Mouse (Mus musculus): ENCODE measurements around the gene Nfkbiz. TPM values are rescaled to one million over a fixed set of nuclear protein-coding genes. Genes with fewer than 3 reads are reported as not detected.

Gene Nfkbiz
- polyA plus RNA-seq, 1 experiment from 2014 or later, result 7.8 TPM

GRCm38 (mm10) chr16:55819186-55819861, 19.4 kb downstream of the Nfkbiz start:
- peak overlapping the region; percentile 94 for H3K27ac ChIP-seq (ENCODE audit: low read depth, low read length)
- peak overlapping the region; percentile 93 for H3K9ac ChIP-seq (ENCODE audit: low read depth, low read length)
- H3K4me1 ChIP-seq (replicated peaks; ENCODE audit: control insufficient read depth, insufficient read depth, low read length), result no peaks in the 10 kb centered on the region
- peak overlapping the region; percentile 71 for H3K4me2 ChIP-seq (replicated peaks; ENCODE audit: low read depth)
- H3K27me3 ChIP-seq (replicated peaks; ENCODE audit: control insufficient read depth, insufficient read depth, low read length), result no peaks in the 10 kb centered on the region
- H3K36me3 ChIP-seq (ENCODE audit: control insufficient read depth, insufficient read depth), result peaks cover 29% of the 10 kb centered on the region
- H3K4me3 ChIP-seq (ENCODE audit: low read depth, low read length), result peak overlapping the region; percentile 98
- WGBS, result 13% methylated on average over 15 of the region's 15 CpGs
- TF ChIP-seq CTCF (IDR thresholded peaks at IDR 0.05; ENCODE audit: low read depth), result no peak
- no peak for ATAC-seq
- H3K9me3 ChIP-seq (ENCODE audit: control insufficient read depth), result no peaks in the 10 kb centered on the region

GRCm38 (mm10) chr16:55817717-55818515, 20.8 kb downstream of the Nfkbiz start:
- 0 out of 2 replicates have a peak overlapping the region, but pooled peaks have one; percentile 23 for H3K27ac ChIP-seq (ENCODE audit: low read depth, low read length)
- H3K9ac ChIP-seq (ENCODE audit: low read depth, low read length), result no peak overlapping the region
- H3K4me3 ChIP-seq (ENCODE audit: low read depth, low read length), result no peak overlapping the region; the same call in 1 of the 2 replicates
- no peak for TF ChIP-seq CTCF (IDR thresholded peaks at IDR 0.05; ENCODE audit: low read depth)
- WGBS, result 77% methylated on average over 28 of the region's 28 CpGs
- no peaks in the 10 kb centered on the region for H3K9me3 ChIP-seq (ENCODE audit: control insufficient read depth)
- H3K4me1 ChIP-seq (replicated peaks; ENCODE audit: control insufficient read depth, insufficient read depth, low read length), result no peaks in the 10 kb centered on the region
- no peaks in the 10 kb centered on the region for H3K27me3 ChIP-seq (replicated peaks; ENCODE audit: control insufficient read depth, insufficient read depth, low read length)
- no peak for ATAC-seq
- H3K4me2 ChIP-seq (replicated peaks; ENCODE audit: low read depth), result peak overlapping the region; percentile 71
- H3K36me3 ChIP-seq (ENCODE audit: control insufficient read depth, insufficient read depth), result peaks cover 41% of the 10 kb centered on the region

- ATAC-seq, result peak; percentile 89
- Histone ChIP-seq H3K9me3 (ENCODE audit: control insufficient read depth) (no peaks in the 10 kb centered on the region), H3K27me3 (replicated peaks; ENCODE audit: control insufficient read depth, insufficient read depth, low read length) (no peaks in the 10 kb centered on the region), H3K4me3 (ENCODE audit: low read depth, low read length) (no peak overlapping the region), H3K36me3 (ENCODE audit: control insufficient read depth, insufficient read depth) (peaks cover 53% of the 10 kb centered on the region), H3K27ac (ENCODE audit: low read depth, low read length) (peak overlapping the region; percentile 60), H3K9ac (ENCODE audit: low read depth, low read length) (no peak overlapping the region), H3K4me1 (replicated peaks; ENCODE audit: control insufficient read depth, insufficient read depth, low read length) (no peaks in the 10 kb centered on the region), H3K4me2 (replicated peaks; ENCODE audit: low read depth) (peak overlapping the region; percentile 71)
- 48% methylated on average over 13 of the region's 13 CpGs for WGBS
- no peak for TF ChIP-seq CTCF (IDR thresholded peaks at IDR 0.05; ENCODE audit: low read depth)
Measured at GRCm38 (mm10) chr16:55816202-55816941, 22.3 kb downstream of the Nfkbiz start.

GRCm38 (mm10) chr16:55815466-55815865, 23.2 kb downstream of the Nfkbiz start:
- peak overlapping the region; percentile 55 for H3K27ac ChIP-seq (ENCODE audit: low read depth, low read length)
- 68% methylated on average over 14 of the region's 14 CpGs for WGBS
- H3K27me3 ChIP-seq (replicated peaks; ENCODE audit: control insufficient read depth, insufficient read depth, low read length), result no peaks in the 10 kb centered on the region
- peak overlapping the region; percentile 21; the same call in 1 of the 2 replicates for H3K4me2 ChIP-seq (replicated peaks; ENCODE audit: low read depth)
- H3K4me1 ChIP-seq (replicated peaks; ENCODE audit: control insufficient read depth, insufficient read depth, low read length), result no peaks in the 10 kb centered on the region
- H3K9ac ChIP-seq (ENCODE audit: low read depth, low read length), result no peak overlapping the region
- H3K9me3 ChIP-seq (ENCODE audit: control insufficient read depth), result no peaks in the 10 kb centered on the region
- TF ChIP-seq CTCF (IDR thresholded peaks at IDR 0.05; ENCODE audit: low read depth), result no peak
- H3K36me3 ChIP-seq (ENCODE audit: control insufficient read depth, insufficient read depth), result peaks cover 60% of the 10 kb centered on the region
- no peak for ATAC-seq
- H3K4me3 ChIP-seq (ENCODE audit: low read depth, low read length), result no peak overlapping the region

GRCm38 (mm10) chr16:55814686-55815085, 24.0 kb downstream of the Nfkbiz start:
- 94% methylated on average over 6 of the region's 6 CpGs for WGBS
- H3K4me3 ChIP-seq (ENCODE audit: low read depth, low read length), result no peak overlapping the region
- no peak for ATAC-seq
- no peaks in the 10 kb centered on the region for H3K9me3 ChIP-seq (ENCODE audit: control insufficient read depth)
- H3K9ac ChIP-seq (ENCODE audit: low read depth, low read length), result no peak overlapping the region
- no peaks in the 10 kb centered on the region for H3K4me1 ChIP-seq (replicated peaks; ENCODE audit: control insufficient read depth, insufficient read depth, low read length)
- no peaks in the 10 kb centered on the region for H3K27me3 ChIP-seq (replicated peaks; ENCODE audit: control insufficient read depth, insufficient read depth, low read length)
- no peak overlapping the region for H3K4me2 ChIP-seq (replicated peaks; ENCODE audit: low read depth)
- H3K36me3 ChIP-seq (ENCODE audit: control insufficient read depth, insufficient read depth), result peaks cover 67% of the 10 kb centered on the region
- no peak for TF ChIP-seq CTCF (IDR thresholded peaks at IDR 0.05; ENCODE audit: low read depth)
- no peak overlapping the region for H3K27ac ChIP-seq (ENCODE audit: low read depth, low read length)

- Histone ChIP-seq H3K4me2 (replicated peaks; ENCODE audit: low read depth) (no peak overlapping the region), H3K4me1 (replicated peaks; ENCODE audit: control insufficient read depth, insufficient read depth, low read length) (no peaks in the 10 kb centered on the region), H3K4me3 (ENCODE audit: low read depth, low read length) (no peak overlapping the region), H3K27ac (ENCODE audit: low read depth, low read length) (no peak overlapping the region), H3K9ac (ENCODE audit: low read depth, low read length) (no peak overlapping the region), H3K9me3 (ENCODE audit: control insufficient read depth) (no peaks in the 10 kb centered on the region), H3K27me3 (replicated peaks; ENCODE audit: control insufficient read depth, insufficient read depth, low read length) (no peaks in the 10 kb centered on the region), H3K36me3 (ENCODE audit: control insufficient read depth, insufficient read depth) (peaks cover 70% of the 10 kb centered on the region)
- ATAC-seq, result no peak
- no peak for TF ChIP-seq CTCF (IDR thresholded peaks at IDR 0.05; ENCODE audit: low read depth)
- WGBS, result 87% methylated on average over 15 of the region's 15 CpGs
Measured at GRCm38 (mm10) chr16:55813916-55814315, 24.8 kb downstream of the Nfkbiz start.

Data from intestine, postnatal 0 days (tissue).